Mouse (Mus musculus) splenic B cell, adult 2 months (primary cell): Measurements from ENCODE around the gene Nhsl2.
A peak's percentile ranks its signal among the peaks of the same experiment; 100 is the strongest.

Experiments
- DNase-seq: peaks from one replicate; pipeline ENCODE4 v3.0.0-alpha.2; 2011; ENCODE audit warnings: low read depth, low spot score
- H3K27me3 ChIP-seq: 2 replicates; pipeline ENCODE4 v1.6.1; 2012; ENCODE audit warnings: mild to moderate bottlenecking, low read length, moderate library complexity, mixed read lengths; ENCODE audit not compliant: control insufficient read depth, poor library complexity, insufficient read depth, severe bottlenecking
- H3K36me3 ChIP-seq: 2 replicates; pipeline ENCODE4 v1.6.1; 2012; ENCODE audit warnings: mild to moderate bottlenecking, low read length, moderate library complexity, mixed read lengths; ENCODE audit not compliant: control insufficient read depth, poor library complexity, insufficient read depth, severe bottlenecking

Nhsl2 gene

DNA sequence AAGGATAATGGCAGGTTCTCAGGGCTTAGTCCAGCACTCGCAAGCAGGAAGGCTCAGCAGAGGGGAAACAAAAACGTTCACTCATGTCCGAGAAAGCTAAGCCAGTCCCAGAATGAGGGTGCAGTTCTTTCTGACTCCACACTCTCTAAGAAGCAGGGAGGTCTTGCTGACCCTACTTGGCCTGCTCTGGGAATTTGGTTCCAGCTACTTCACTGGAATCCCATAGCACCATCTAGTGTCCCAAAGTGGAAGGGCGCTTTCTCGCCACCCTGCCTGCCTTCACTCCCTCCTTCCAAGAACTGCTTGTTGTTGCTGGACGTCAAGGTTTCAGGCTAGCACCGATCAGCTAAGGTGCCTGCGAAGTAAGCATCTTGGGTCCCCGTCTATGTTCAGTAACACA is 216.9 kb downstream of the Nhsl2 start:
- H3K27me3 ChIP-seq = no peaks in the 10 kb centered on the region
- no peaks in the 10 kb centered on the region for H3K36me3 ChIP-seq
- peak; percentile 64 for DNase-seq

DNA sequence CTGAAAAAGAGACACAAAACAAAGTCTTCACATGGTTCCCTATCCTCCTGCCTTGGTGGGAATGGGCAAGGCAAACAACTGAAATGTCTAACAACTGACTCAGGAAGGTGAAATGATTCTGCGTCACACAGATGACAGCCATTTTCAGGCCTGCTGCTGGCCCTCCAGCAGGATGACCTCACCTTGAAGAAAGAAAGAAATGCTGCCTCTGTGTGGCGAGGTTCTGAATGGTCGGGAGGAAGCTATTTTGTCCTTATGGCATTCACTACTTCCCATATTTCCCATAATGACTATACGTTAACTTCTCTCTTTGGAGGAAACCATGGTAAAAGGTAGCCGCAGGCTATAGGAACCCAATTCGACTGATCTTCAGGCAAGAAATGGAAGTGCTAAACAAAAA is 217.9 kb downstream of the Nhsl2 start:
- H3K27me3 ChIP-seq = no peaks in the 10 kb centered on the region
- DNase-seq = no peak

DNA sequence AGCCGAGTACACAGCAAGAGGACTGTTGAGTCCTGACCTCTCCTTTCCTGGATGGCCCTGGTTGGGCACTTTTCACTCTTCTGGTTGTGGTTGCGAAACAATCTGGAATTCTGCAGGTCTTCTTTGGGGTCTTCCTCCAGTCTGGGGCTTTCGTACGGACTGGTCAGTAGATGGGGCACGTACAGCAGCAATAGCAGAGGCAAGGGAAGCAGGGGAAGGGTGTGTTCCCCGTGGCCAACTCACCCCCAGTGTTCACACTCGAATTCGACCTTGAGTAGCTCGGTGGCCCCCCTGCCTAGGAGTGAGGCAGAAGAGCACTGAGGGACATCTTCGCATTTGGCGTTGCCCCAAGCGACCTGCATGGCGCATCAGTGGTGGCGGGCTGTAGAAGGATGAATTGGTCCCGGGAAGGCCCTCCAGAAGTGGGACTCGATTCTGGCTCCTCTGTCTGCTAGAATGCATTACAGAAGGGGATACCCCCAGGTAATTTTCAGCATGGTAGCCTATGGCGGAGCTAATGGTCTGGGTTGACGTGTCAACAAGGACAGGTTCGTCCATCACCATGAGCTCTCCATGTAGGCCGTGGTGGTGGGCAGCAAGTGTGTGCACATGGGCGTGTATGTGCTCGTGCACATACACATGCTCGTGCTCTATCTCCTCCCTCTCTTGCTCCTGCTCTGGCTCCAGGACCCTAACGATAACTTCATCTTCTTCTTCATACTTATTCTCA is 219.8 kb downstream of the Nhsl2 start:
- DNase-seq = no peak
- Histone ChIP-seq H3K36me3 (no peaks in the 10 kb centered on the region), H3K27me3 (no peaks in the 10 kb centered on the region)

More for the DNA sequence above, 217.9 kb downstream of the Nhsl2 start:
- H3K36me3 ChIP-seq = no peaks in the 10 kb centered on the region

DNA sequence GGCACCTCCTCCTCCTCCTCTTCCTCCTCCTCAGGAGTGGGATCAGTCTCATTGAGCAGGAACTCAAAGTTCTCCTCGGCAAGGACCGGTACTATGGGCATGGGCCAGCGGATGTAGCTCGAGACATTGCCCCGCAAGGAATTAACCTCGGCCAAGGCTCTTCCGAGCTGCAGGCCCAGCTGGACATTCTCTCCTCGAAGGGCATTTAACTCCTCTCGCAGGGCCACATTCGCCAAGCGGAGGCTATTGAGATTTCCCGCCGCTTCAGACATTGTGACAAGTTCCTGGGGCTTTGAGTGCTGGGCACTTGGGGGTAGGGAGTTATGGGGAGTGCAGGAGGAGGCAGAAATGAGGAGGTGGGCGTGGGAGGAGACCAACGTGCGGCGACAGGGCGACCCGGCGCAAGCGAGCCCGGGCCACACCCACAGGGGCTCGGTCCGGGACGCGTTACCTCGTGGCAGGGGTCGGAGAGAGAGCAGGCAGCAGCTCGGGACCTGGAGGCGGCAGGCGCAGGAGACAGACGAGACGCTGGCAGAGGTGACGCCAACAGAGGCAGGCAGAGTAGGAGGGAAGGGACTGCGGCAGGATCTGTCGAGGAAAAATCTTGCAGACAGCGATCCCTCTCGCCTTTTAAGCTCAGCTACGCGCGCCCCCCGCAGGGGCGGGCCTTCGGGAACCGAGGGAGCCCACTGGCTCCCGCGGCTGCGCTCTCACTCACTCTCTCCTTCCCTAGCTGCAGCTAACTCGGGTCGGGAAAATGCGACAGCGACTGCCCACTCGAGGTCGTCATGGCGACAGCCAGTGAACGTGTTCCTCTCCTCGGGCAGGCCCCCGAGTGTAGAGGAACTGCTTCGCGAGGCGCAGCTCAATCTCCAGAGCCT is 221.6 kb downstream of the Nhsl2 start, which contains the start of gene Rtl5:
Gene Rtl5 (minus strand): TSS at position 714 of the 881 bp plus-strand sequence.
- no peaks in the 10 kb centered on the region for H3K27me3 ChIP-seq
- no peaks in the 10 kb centered on the region for H3K36me3 ChIP-seq
- peak; percentile 52 for DNase-seq

DNA sequence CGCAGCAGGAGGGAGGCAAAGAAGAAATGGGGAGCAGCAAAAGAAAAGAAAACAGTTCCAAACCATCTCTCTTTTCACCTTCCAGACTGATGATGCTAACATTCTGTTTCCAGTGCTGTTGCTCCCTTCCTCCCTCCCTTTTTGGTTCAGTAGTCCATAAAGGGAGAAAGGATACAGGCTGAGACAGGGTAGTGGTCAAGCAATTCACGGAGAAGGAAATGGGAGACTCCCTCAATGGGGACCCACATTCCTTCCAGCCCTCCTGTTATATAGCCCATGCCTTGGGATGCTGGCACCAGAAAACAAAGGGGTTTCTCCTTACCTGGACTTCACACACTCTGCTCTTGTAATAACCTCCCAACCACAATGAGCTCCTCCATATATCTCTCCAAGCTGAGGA is 222.3 kb downstream of the Nhsl2 start:
- Histone ChIP-seq H3K36me3 (no peaks in the 10 kb centered on the region), H3K27me3 (no peaks in the 10 kb centered on the region)
- no peak for DNase-seq

DNA sequence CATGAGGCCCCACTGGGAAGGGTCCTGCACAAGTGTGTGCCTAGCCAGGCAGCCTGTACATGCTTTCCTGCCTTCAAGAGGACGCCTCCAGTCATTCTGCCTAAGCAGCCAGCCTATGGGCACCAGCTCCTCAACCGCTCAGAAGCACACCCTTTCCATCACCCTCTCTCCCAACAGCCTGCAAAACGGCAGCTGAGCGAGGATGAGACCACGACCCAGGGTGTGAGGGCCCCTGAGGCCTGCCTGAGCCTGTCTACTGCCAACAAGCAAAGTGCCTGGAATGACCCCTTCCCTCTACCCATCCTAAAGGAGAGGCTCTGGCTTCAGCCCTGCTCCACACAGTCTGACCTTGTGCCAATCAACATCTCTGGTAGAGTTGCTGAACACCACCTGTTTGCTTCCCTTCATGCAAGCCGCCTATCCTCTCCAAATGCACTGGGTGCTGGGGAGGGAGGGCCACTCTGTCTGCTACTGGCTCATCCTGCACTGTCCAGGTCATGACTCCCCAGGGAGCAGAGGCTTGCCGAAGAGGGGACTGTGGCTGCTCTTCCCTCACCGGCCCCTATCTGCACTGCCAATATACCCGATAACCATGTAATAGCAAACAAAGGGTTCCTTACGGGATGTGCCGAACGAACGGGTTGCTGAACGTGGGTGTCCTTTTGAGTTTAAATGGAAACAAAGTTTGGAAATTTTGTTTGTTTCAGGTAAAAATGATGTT is 224.6 kb downstream of the Nhsl2 start:
- DNase-seq = no peak
- Histone ChIP-seq H3K36me3 (no peaks in the 10 kb centered on the region), H3K27me3 (no peaks in the 10 kb centered on the region)

DNA sequence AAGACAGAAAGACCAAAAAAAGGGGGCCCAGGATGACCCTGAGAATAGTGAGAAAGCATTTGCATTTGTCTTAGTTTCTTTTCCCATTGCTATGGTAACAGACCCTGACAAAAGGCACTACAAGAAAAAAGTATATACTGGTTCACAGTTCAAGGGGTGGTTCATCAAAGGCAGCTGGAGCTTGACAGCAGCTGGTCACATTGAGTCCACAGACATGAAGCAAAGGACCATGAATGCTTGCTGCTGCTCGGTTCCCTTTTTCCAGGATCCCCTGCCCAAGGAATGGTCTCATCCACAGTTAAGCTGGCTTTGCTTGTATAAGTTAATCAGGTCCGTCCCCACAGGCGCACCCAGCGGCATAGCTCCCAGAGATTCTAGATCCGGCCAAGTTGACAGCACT is 225.2 kb downstream of the Nhsl2 start:
- no peaks in the 10 kb centered on the region for H3K27me3 ChIP-seq

DNA sequence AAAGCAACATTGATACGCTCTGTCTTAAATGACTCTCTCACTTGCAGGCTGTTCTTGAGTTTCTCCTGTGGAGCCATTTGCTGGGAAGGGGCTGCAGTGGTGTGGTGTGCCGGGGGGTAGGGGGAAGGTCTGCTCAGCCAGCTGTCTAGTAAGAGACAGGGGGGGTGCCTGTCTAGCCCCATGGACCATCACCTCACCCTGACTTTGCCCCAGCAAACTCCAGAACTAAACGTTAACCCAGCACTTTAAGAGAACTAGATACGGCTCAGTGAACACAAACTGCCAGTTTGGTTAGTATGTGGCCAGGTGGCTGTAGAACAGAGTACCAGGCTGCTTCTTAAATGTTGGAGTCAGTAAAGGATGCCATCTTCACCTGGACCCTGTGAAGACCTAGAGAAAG is 226.0 kb downstream of the Nhsl2 start:
- no peak for DNase-seq
- Histone ChIP-seq H3K36me3 (no peaks in the 10 kb centered on the region), H3K27me3 (no peaks in the 10 kb centered on the region)

More for the DNA sequence above, 225.2 kb downstream of the Nhsl2 start:
- no peaks in the 10 kb centered on the region for H3K36me3 ChIP-seq
- no peak for DNase-seq

DNA sequence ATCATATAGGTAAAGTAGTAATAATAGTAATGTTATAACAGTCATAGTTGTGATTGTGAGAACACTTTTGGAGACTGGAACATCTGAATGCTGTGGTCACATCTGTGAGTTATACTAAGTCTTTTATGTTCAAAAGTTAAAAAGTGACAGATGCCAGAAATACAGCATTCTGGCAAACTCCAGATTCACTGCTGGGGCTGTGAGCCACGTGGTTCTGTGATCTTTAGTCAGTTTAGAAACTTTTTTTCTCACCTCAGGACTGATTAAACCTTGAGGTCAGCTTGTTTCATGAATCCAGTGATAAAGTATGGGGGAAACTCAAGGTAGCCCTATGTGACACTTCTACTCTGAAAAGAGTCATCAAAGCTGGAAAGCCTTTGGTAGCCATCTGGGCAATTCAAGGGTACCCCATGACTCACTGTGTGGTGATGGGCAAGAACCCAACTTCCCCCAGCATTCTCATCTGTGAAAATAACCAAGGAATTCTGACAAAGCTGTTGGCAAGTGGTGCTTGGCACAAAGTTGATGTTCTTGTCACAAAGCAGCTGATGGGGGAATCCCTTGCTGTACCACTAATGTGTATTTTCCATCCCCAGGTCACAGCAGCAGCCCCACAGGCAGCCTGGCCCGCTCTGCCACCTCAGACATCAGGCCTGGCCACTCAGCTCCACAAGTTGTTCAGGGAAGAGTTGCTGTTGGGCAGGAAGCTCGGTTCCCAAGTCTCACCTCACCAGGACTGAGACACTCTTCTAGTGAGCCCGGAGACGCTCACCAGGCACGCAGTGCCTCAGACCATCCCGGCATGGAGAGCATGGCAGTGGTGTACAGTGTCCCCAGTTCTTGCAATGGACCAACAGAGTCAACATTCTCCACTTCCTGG is 227.9 kb downstream of the Nhsl2 start:
- DNase-seq = no peak
- no peaks in the 10 kb centered on the region for H3K27me3 ChIP-seq
- no peaks in the 10 kb centered on the region for H3K36me3 ChIP-seq

DNA sequence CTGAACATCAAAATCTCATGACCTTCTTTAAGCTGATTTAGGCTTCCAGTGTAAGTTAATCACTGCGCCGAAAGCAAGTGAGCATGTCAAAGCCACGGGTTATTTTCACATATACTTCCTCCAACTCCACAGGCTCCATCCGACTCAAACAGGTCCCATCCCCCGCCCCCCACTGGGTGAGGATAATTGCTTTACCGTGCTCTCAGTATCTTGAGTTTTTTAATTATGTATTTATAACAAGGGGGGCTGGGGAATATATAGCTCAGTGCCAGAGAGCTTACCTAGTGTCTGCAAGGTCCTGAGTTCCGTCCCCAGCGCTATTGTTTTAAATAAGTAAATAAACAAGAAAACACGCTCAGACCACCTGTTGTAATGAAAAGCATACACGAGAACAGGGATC is 231.9 kb downstream of the Nhsl2 start:
- Histone ChIP-seq H3K36me3 (no peaks in the 10 kb centered on the region), H3K27me3 (no peaks in the 10 kb centered on the region)
- DNase-seq = no peak

DNA sequence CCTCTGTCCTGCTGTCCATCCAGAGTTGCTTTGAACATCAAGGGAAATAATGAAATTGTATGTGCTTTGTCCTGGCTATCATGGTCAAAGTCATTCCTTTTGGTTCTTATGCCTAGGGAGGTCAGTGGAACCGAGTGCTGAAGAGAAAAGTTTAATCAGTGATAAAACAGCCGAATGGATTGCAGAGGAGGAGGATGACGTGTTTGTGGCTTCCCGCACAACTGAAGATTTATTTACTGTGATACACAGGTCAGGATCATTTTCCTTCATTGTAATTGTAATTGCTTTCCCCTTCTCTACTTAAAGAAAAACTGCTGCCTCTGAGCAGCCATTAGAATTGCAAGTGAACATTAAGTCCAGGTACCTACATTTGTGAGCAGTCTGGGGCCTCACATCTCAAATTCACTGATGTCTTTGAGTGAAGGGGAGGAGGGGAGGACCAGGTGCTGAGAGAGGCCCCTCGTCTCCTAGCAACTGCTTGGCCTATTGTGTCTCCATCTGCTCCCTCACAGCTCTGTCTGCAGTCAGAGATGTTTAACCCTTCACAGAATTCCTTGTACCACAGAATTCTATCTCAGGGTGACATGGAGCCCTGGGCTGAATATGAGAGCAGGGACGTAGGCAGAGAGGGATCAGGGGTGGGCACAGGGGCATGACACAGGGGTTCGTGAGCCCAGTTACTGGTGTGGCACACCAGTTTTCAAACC is 232.5 kb downstream of the Nhsl2 start:
- Histone ChIP-seq H3K36me3 (no peaks in the 10 kb centered on the region), H3K27me3 (no peaks in the 10 kb centered on the region)
- no peak for DNase-seq

DNA sequence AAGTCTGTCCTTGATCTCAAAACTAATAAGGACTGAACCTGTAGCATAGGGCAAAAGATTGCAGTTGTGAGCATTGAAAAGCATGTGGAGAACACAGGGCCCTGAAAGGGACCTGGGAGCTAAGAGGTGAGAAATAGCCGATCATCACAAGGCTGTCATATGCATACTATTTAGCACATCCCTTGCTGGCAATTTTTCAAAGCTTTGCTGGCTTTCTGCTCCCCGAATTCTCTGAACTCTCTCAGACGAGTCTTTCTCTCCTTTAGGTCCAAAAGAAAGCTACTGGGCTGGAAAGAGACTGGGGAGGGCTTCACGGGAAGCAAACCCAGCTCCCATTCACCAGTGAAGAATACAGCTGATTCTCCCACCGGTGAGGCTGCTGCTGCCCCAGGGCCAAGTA is 233.2 kb downstream of the Nhsl2 start:
- Histone ChIP-seq H3K27me3 (no peaks in the 10 kb centered on the region), H3K36me3 (no peaks in the 10 kb centered on the region)
- DNase-seq = no peak

DNA sequence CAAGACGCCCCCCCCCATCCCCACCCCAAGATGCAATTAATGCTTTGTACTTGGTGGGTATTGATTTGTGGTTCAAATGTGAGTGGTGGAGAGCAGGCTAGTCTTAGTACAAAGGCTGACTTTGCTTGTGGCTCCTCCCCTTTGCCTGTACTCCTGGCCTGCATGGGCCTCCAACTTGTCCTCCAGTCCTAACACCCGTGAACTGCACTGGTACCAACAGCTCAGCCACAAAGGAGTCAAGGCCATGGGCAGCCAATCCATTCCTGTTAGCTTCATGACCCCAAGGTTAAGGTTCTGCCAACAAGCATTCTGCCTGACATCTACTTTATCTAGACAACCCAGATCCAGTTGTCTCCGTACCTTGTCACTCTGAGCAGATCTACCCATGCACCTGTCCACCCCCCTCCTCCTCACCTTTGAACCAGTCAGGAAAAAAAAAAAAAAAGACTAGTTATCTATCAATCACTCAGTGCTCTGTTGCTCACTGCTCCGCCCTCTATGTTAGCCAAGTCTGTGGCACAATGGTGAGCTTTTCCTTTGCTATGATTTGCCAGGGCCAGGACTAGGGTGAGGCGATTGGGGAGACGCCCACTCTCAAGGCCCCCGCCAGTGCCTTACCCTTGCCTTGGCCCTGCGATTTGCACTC is 236.7 kb downstream of the Nhsl2 start:
- Histone ChIP-seq H3K27me3 (no peaks in the 10 kb centered on the region), H3K36me3 (no peaks in the 10 kb centered on the region)
- DNase-seq = no peak
